Mouse (Mus musculus) kidney, adult 2 months (tissue): ENCODE data around the gene Gpd1l.

Source experiments
- CTCF ChIP-seq: fragments of 200-500 bp; conservative IDR thresholded peaks from 2 replicates; pipeline ENCODE4 v1.5.1; 2011; ENCODE audit warnings: low read depth, mild to moderate bottlenecking, control low read depth, low read length, moderate library complexity, mixed read lengths; ENCODE audit not compliant: insufficient read depth, insufficient read length
- POLR2A ChIP-seq: fragments of 200-500 bp; IDR thresholded peaks from one replicate; pipeline ENCODE4 v1.6.1; 2011; ENCODE audit warnings: low read depth, low read length, control low read depth

- TF ChIP-seq CTCF = no peak
- no peak for TF ChIP-seq POLR2A
Measured at GRCm38 (mm10) chr9:114934231-114934630, 444 bp upstream of the Gpd1l start.
